Mouse (Mus musculus) G1E (cell line): Measurements from ENCODE around the gene Cdcp2.

Source experiments
- CTCF ChIP-seq: IDR thresholded peaks from 2 replicates; pipeline ENCODE4 v1.5.1; 2012; ENCODE audit warnings: low read depth, low read length, inconsistent platforms, mixed read lengths
- TAL1 ChIP-seq: conservative IDR thresholded peaks from 2 replicates; pipeline ENCODE4 v1.6.1; 2012; ENCODE audit warnings: low read depth, low read length, inconsistent platforms, mixed read lengths

- no peak for TF ChIP-seq CTCF
- no peak for TF ChIP-seq TAL1
These were observed 48.9 kb upstream of the Cdcp2 start for GRCm38 (mm10) chr4:107047806-107048205.
